Mouse (Mus musculus): ENCODE results near the gene Ccnh. TPM values are rescaled to one million over a fixed set of nuclear protein-coding genes. Genes with fewer than 3 reads are reported as not detected.

Gene Ccnh
- polyA plus RNA-seq, 1 experiment: not detected

DNA sequence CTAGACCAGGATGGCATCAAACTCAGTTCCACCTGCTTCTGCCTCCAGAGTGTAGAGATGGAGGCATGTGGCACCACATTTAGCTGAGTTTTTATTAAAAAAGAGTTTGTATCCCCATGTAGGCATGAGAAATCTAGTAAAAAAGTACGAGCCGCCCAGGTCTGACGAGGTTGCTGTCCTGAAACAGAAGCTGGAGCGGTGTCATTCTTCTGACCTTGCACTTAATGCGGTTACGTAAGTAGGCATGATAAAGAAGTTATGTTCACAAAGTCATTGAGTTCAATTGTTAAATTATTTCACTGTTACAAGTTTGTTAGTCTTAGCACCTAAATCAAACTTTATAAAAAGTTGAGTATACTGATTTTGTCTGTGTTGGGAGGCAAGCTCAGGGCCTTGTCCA, 19.4 kb downstream of the Ccnh start:
- Histone ChIP-seq H3K27ac (ENCODE audit: insufficient read depth, low read depth, low read length) (no peak overlapping the region), H3K4me1 (ENCODE audit: control insufficient read depth, insufficient read depth, low read length) (no peaks in the 10 kb centered on the region), H3K4me3 (ENCODE audit: insufficient read depth, low read depth, low read length) (no peak overlapping the region)
- 97% methylated on average over 6 of the region's 6 CpGs for WGBS
- no peak for TF ChIP-seq CTCF (IDR thresholded peaks at IDR 0.05; ENCODE audit: insufficient read depth, low read depth, low read length)
- no peak for TF ChIP-seq POLR2A (IDR thresholded peaks at IDR 0.05; ENCODE audit: insufficient read depth, low read depth, low read length)

- TF ChIP-seq POLR2A (IDR thresholded peaks at IDR 0.05; ENCODE audit: insufficient read depth, low read depth, low read length) (no peak), CTCF (IDR thresholded peaks at IDR 0.05; ENCODE audit: insufficient read depth, low read depth, low read length) (no peak)
- Histone ChIP-seq H3K4me3 (ENCODE audit: insufficient read depth, low read depth, low read length) (no peak overlapping the region), H3K27ac (ENCODE audit: insufficient read depth, low read depth, low read length) (no peak overlapping the region), H3K4me1 (ENCODE audit: control insufficient read depth, insufficient read depth, low read length) (no peaks in the 10 kb centered on the region)
- WGBS: 72% methylated on average over 1 of the region's 1 CpGs
Measured at GRCm38 (mm10) chr13:85210353-85210752, 21.1 kb downstream of the Ccnh start.

DNA sequence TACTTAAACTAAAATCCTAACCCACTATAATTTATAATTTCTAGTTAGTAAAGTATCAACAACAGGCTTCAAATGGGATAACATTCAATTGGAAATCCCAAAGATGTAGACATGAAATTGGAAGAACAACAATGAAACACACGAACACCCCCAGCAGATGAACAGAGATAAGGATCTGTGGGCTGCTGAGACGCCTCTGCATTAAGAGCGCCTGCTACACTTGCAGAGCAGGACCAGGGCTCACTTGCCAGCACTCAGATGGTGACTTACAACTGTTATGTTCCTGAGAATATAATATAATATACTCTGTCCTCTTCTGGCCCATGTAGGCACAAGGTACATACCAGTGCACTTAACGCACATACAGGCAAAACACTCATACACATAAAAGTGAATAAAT, 29.4 kb downstream of the Ccnh start:
- Histone ChIP-seq H3K4me1 (ENCODE audit: control insufficient read depth, insufficient read depth, low read length) (no peaks in the 10 kb centered on the region), H3K27ac (ENCODE audit: insufficient read depth, low read depth, low read length) (no peak overlapping the region), H3K4me3 (ENCODE audit: insufficient read depth, low read depth, low read length) (no peak overlapping the region)
- 78% methylated on average over 4 of the region's 4 CpGs for WGBS
- TF ChIP-seq CTCF (IDR thresholded peaks at IDR 0.05; ENCODE audit: insufficient read depth, low read depth, low read length): no peak
- TF ChIP-seq POLR2A (IDR thresholded peaks at IDR 0.05; ENCODE audit: insufficient read depth, low read depth, low read length): no peak

DNA sequence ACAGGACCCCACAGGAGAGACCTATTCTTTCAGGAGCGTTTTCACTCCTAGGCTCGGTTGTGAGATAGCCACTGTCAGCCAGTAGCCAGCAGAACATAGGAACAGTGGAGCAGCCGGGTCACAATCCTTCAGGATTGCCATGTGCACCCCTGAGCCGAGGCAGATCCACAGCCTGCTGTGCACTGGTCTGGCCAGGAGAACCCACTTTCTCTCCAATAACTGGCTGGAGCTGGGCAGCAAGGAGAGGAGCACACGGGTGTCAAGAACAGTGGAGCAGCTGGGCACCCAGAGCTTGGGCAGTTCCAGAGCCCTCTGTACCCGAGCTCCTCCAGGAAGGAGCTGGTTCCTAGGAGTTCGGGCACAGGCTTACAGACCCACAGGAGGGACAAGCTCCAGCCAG, 49.6 kb downstream of the Ccnh start:
- peaks cover 4% of the 10 kb centered on the region; the same call in 1 of the 2 replicates for H3K4me1 ChIP-seq (ENCODE audit: control insufficient read depth, insufficient read depth, low read length)
- no peak for TF ChIP-seq CTCF (IDR thresholded peaks at IDR 0.05; ENCODE audit: insufficient read depth, low read depth, low read length)
- TF ChIP-seq POLR2A (IDR thresholded peaks at IDR 0.05; ENCODE audit: insufficient read depth, low read depth, low read length): no peak
- H3K27ac ChIP-seq (ENCODE audit: insufficient read depth, low read depth, low read length): 0 out of 2 replicates have a peak overlapping the region, but pooled peaks have one; percentile 44
- no peak overlapping the region for H3K4me3 ChIP-seq (ENCODE audit: insufficient read depth, low read depth, low read length)
- 90% methylated on average over 7 of the region's 7 CpGs for WGBS

Other genes with a start within 250 kb of the Ccnh start
- gene Rasa1, start 99.7 kb downstream of the Ccnh start, polyA plus RNA-seq (2012; ENCODE audit: insufficient read depth, insufficient read length, low replicate concordance, missing spikeins): 280 TPM in 1 of 2 replicates, not detected in the other